Mouse (Mus musculus): ENCODE results near the gene Ctu2. TPM values are rescaled to one million over a fixed set of nuclear protein-coding genes. Genes with fewer than 3 reads are reported as not detected.

The Ctu2 gene
- polyA plus RNA-seq, 1 experiment from 2014 or later: 84.7 TPM

DNA sequence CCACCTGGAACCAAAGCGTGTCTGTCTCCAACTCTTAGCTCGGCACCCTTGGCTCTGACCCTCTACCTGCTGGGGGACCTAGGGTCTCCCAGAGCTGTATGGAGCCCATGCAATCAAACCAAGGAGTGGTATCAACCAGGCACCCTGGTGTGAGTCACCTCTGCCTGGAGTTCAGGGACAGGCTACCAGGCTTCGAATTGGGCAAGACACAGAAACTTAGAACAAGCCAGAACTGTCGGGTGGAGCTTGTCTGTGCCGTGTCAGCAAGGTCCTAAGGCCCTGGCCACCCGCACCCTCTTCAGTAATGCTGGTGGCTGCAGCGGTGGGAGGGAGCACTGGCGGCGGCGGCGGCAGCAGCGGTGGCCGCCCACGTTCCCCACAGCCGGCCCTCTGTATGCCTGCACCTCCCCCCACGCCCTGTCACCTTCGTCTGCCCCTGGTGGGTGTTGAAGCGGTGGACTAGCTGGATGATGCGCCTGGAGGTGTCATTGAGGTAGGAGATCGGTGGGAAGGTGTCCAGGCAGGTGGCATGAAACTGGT is 39.3 kb upstream of the Ctu2 start:
- Histone ChIP-seq H3K27me3 (ENCODE audit: poor library complexity, severe bottlenecking) (peaks cover 6% of the 10 kb centered on the region; the same call in 1 of the 2 replicates), H3K36me3 (replicated peaks) (peaks cover 73% of the 10 kb centered on the region), H3K9me3 (peaks cover 4% of the 10 kb centered on the region), H3K4me3 (no peak overlapping the region), H3K27ac (no peak overlapping the region), H3K4me1 (peaks cover 24% of the 10 kb centered on the region)
- DNase-seq (ENCODE audit: extremely low spot score, low spot score): no peak
- 91% methylated on average over 20 of the region's 20 CpGs for WGBS

- WGBS: 93% methylated on average over 13 of the region's 13 CpGs
- H3K36me3 ChIP-seq (replicated peaks): peaks cover 73% of the 10 kb centered on the region
Measured at GRCm38 (mm10) chr8:122437708-122438331, 38.1 kb upstream of the Ctu2 start.

GRCm38 (mm10) chr8:122439336-122439735 is 36.6 kb upstream of the Ctu2 start:
- H3K9me3 ChIP-seq: peaks cover 4% of the 10 kb centered on the region
- peaks cover 15% of the 10 kb centered on the region for H3K4me1 ChIP-seq
- no peaks in the 10 kb centered on the region; the same call in 1 of the 2 replicates for H3K27me3 ChIP-seq (ENCODE audit: poor library complexity, severe bottlenecking)
- no peak overlapping the region for H3K27ac ChIP-seq
- WGBS: 95% methylated on average over 16 of the region's 16 CpGs
- DNase-seq (ENCODE audit: extremely low spot score, low spot score): no peak
- peaks cover 61% of the 10 kb centered on the region for H3K36me3 ChIP-seq (replicated peaks)
- no peak overlapping the region for H3K4me3 ChIP-seq

More at GRCm38 (mm10) chr8:122437708-122438331, 38.1 kb upstream of the Ctu2 start:
- no peaks in the 10 kb centered on the region; the same call in 1 of the 2 replicates for H3K27me3 ChIP-seq (ENCODE audit: poor library complexity, severe bottlenecking)
- H3K4me3 ChIP-seq: no peak overlapping the region
- H3K27ac ChIP-seq: no peak overlapping the region
- no peak for DNase-seq (ENCODE audit: extremely low spot score, low spot score)
- peaks cover 4% of the 10 kb centered on the region for H3K9me3 ChIP-seq
- peaks cover 19% of the 10 kb centered on the region for H3K4me1 ChIP-seq

GRCm38 (mm10) chr8:122441326-122441725 is 34.6 kb upstream of the Ctu2 start:
- Histone ChIP-seq H3K27ac (no peak overlapping the region), H3K27me3 (ENCODE audit: poor library complexity, severe bottlenecking) (no peaks in the 10 kb centered on the region; the same call in 1 of the 2 replicates), H3K4me3 (no peak overlapping the region; the same call in 1 of the 2 replicates), H3K9me3 (no peaks in the 10 kb centered on the region), H3K36me3 (replicated peaks) (peaks cover 41% of the 10 kb centered on the region), H3K4me1 (peaks cover 33% of the 10 kb centered on the region)
- WGBS: 94% methylated on average over 1 of the region's 1 CpGs
- DNase-seq (ENCODE audit: extremely low spot score, low spot score): no peak

GRCm38 (mm10) chr8:122442356-122442755 is 33.6 kb upstream of the Ctu2 start:
- no peaks in the 10 kb centered on the region for H3K27me3 ChIP-seq (ENCODE audit: poor library complexity, severe bottlenecking)
- H3K4me3 ChIP-seq: peak overlapping the region; percentile 71
- no peaks in the 10 kb centered on the region for H3K9me3 ChIP-seq
- H3K27ac ChIP-seq: peak overlapping the region; percentile 94
- DNase-seq (ENCODE audit: extremely low spot score, low spot score): no peak
- 22% methylated on average over 7 of the region's 7 CpGs for WGBS
- peaks cover 33% of the 10 kb centered on the region for H3K4me1 ChIP-seq
- H3K36me3 ChIP-seq (replicated peaks): peaks cover 31% of the 10 kb centered on the region

- no peak for DNase-seq (ENCODE audit: extremely low spot score, low spot score)
- Histone ChIP-seq H3K4me1 (peaks cover 33% of the 10 kb centered on the region), H3K4me3 (peak overlapping the region; percentile 71), H3K27me3 (ENCODE audit: poor library complexity, severe bottlenecking) (no peaks in the 10 kb centered on the region), H3K36me3 (replicated peaks) (peaks cover 27% of the 10 kb centered on the region), H3K9me3 (no peaks in the 10 kb centered on the region), H3K27ac (peak overlapping the region; percentile 94)
- 1% methylated on average over 12 of the region's 12 CpGs for whole genome bisulfite sequencing
Measured at GRCm38 (mm10) chr8:122442781-122443180, 33.2 kb upstream of the Ctu2 start.

DNA sequence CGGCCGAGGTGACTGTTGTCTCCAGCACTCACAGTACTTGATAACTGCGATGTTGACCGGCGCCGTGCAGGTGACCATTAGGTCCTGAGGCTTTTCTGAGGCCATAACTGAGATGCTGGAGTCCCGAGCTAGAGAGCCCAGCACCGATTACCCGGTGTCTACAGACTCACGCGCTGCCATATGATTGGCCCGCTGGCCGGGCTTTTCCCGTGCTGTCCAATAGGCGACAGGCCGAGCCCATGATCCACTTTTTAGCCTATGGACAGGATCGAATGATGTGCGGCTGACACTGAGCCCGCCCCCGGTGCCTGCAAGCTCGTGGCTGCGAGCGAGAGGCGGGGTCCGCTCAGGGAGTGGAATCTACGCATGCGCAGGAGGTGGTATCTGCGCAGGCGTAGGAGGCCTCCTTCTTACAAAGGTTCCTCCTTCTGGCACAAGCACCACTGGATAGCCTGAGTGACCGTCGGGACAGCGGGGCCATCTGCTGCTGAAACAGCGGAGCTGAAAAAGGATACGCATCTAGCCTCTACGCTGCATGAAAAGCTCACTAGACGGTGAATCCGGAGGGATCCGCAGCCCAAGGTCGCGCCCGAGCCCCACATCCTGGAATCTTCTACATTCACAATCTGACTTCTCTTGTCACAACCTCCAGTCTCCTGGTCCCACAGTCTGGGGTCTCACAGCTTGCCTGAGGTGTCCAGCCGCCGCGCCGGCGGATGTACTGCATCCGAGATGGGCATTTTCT is 32.5 kb upstream of the Ctu2 start, which contains the start of gene Mvd:
TSS of gene Mvd (minus strand) at position 161 of the 745 bp plus-strand sequence.
- WGBS: under 1% methylated on average over 47 of the region's 47 CpGs
- peak within 1 kb of the TSS; percentile 71 for H3K4me3 ChIP-seq

GRCm38 (mm10) chr8:122444058-122444748 is 31.7 kb upstream of the Ctu2 start:
- Histone ChIP-seq H3K4me1 (peaks cover 31% of the 10 kb centered on the region), H3K36me3 (replicated peaks) (peaks cover 12% of the 10 kb centered on the region), H3K9me3 (no peaks in the 10 kb centered on the region), H3K4me3 (peak overlapping the region; percentile 71), H3K27me3 (ENCODE audit: poor library complexity, severe bottlenecking) (no peaks in the 10 kb centered on the region), H3K27ac (peak overlapping the region; percentile 94)
- WGBS: 50% methylated on average over 19 of the region's 19 CpGs
- peak; percentile 47 for DNase-seq (ENCODE audit: extremely low spot score, low spot score)

More for the DNA sequence above, 32.5 kb upstream of the Ctu2 start, which contains the start of gene Mvd:
- DNase-seq (ENCODE audit: extremely low spot score, low spot score): peak; percentile 99
- Histone ChIP-seq H3K4me1 (peaks cover 31% of the 10 kb centered on the region), H3K27me3 (ENCODE audit: poor library complexity, severe bottlenecking) (no peaks in the 10 kb centered on the region), H3K36me3 (replicated peaks) (peaks cover 20% of the 10 kb centered on the region), H3K27ac (peak within 1 kb of the TSS; percentile 94), H3K9me3 (no peaks in the 10 kb centered on the region)

GRCm38 (mm10) chr8:122445203-122445602 is 30.7 kb upstream of the Ctu2 start:
- Histone ChIP-seq H3K36me3 (replicated peaks) (peaks cover 2% of the 10 kb centered on the region; the same call in 1 of the 2 replicates), H3K4me3 (no peak overlapping the region; the same call in 1 of the 2 replicates), H3K27me3 (ENCODE audit: poor library complexity, severe bottlenecking) (no peaks in the 10 kb centered on the region), H3K27ac (peak overlapping the region; percentile 20; the same call in 1 of the 2 replicates), H3K4me1 (peaks cover 31% of the 10 kb centered on the region), H3K9me3 (no peaks in the 10 kb centered on the region)
- WGBS: 71% methylated on average over 3 of the region's 3 CpGs
- no peak for DNase-seq (ENCODE audit: extremely low spot score, low spot score)

DNA sequence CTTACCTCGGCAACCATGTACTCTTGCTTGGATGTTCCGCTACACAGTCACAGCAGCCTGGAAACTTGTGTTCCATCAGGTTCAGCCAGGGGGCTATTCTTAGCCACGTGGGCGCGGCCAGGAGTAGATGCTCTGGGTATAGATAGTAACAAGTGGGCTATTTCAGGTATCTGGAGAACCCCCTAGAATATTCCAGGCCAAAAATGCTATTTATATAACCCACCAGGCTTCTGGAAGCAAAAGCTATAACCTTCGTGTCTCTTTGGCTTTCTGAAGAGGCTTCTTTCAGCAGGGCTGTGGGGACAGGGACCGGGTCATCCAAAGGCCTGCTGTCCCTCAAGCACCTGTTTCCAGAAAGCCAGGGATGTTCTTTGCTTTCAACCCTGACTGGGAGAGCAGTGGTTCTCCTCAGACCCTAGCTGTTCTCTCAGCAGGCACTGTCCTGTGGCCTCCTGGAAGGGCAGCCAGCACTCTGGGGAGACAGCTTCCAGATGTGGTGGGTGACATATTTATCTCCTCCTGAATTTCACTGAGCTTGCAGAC is 24.7 kb upstream of the Ctu2 start:
- Histone ChIP-seq H3K27ac (no peak overlapping the region), H3K4me1 (no peaks in the 10 kb centered on the region; the same call in 1 of the 2 replicates), H3K9me3 (no peaks in the 10 kb centered on the region), H3K4me3 (no peak overlapping the region), H3K27me3 (ENCODE audit: poor library complexity, severe bottlenecking) (peaks cover 6% of the 10 kb centered on the region; the same call in 1 of the 2 replicates), H3K36me3 (replicated peaks) (no peaks in the 10 kb centered on the region)
- no peak for DNase-seq (ENCODE audit: extremely low spot score, low spot score)
- WGBS: 86% methylated on average over 7 of the region's 7 CpGs

- Histone ChIP-seq H3K4me1 (no peaks in the 10 kb centered on the region), H3K4me3 (no peak overlapping the region), H3K9me3 (no peaks in the 10 kb centered on the region), H3K27me3 (ENCODE audit: poor library complexity, severe bottlenecking) (peaks cover 9% of the 10 kb centered on the region), H3K27ac (no peak overlapping the region), H3K36me3 (replicated peaks) (no peaks in the 10 kb centered on the region)
- DNase-seq (ENCODE audit: extremely low spot score, low spot score): no peak
- 92% methylated on average over 10 of the region's 10 CpGs for WGBS
Measured at GRCm38 (mm10) chr8:122452154-122452553, 23.8 kb upstream of the Ctu2 start.

DNA sequence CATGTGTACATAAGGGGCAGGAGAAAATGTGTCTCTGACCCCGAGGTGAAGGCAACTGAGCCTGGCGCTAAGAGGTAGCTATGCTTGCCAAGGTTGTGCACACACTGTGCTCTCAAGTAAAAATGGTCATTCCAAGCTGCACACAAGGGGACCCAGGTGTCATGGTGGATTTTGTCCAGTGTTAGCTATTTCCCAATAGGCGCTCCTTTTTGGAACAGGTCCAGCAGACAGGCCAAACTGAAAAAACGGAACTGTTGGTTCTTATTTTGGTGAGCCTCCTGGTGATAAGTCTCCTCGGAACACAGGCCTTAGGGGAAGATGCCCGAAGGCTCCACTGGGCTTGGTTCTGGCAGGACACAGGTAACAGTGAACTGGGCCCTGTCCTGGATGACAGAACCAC is 21.5 kb upstream of the Ctu2 start:
- H3K36me3 ChIP-seq (replicated peaks): no peaks in the 10 kb centered on the region
- no peak for DNase-seq (ENCODE audit: extremely low spot score, low spot score)
- peaks cover 31% of the 10 kb centered on the region for H3K27me3 ChIP-seq (ENCODE audit: poor library complexity, severe bottlenecking)
- H3K4me3 ChIP-seq: no peak overlapping the region
- no peaks in the 10 kb centered on the region for H3K4me1 ChIP-seq
- no peaks in the 10 kb centered on the region for H3K9me3 ChIP-seq
- WGBS: 89% methylated on average over 6 of the region's 6 CpGs
- H3K27ac ChIP-seq: no peak overlapping the region
